Mouse (Mus musculus): Measurements from ENCODE around the gene Kirrel3.

Gene Kirrel3

DNA sequence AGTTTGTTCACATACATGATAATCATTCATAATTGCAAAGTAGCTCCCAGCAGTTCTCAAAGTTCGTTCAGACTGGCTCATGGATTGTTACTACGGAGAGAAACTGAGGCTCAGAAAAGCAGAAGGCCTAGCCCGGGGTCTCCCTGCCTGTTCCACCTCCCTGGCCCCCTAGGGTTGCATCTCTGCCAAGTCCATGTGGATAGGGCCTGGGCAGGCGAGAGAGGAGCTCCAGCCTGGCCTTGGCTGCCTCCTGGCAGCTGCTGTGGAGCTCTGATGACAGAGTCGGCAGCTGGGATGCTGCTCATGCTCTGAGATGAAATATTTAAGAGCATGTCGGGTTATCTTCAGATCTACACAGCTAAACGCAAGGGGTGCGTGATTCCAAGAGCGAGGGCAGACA lies 459.6 kb downstream of the Kirrel3 start:
- DNase-seq (ENCODE audit: low spot score in 2 of 2), result no peak

DNA sequence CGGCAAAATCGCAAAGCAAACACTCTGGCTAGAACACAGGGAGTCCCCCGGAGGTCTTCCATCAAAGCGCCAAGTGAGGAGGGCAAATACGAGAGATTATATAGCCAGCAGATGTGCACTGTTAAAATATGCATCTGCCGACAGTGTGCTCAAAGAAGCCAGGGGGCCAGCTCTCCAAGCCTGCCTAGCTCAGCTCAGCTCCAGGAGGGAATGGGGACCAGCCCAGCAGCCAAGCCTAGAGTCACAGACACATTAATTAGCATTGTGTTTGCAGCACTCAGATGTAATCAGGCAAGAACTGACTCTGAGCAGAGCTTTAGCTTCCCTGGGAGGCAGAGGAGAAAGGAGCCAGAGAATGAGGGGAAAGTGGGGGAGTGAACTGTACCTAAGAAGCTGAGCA lies 461.6 kb downstream of the Kirrel3 start:
- DNase-seq (ENCODE audit: low spot score in 2 of 2), result no peak

GRCm38 (mm10) chr9:34947717-34948116 lies 462.0 kb downstream of the Kirrel3 start:
- no peak for DNase-seq (ENCODE audit: low spot score in 2 of 2)

- no peak for DNase-seq (ENCODE audit: low spot score in 2 of 2)
These were observed 467.7 kb downstream of the Kirrel3 start for GRCm38 (mm10) chr9:34953420-34953819.

GRCm38 (mm10) chr9:34954212-34954611 lies 468.5 kb downstream of the Kirrel3 start:
- peak; percentile 26 to 41 for DNase-seq (ENCODE audit: low spot score in 2 of 2)

- DNase-seq (ENCODE audit: low spot score in 2 of 2), result no peak
These were observed 470.8 kb downstream of the Kirrel3 start for GRCm38 (mm10) chr9:34956512-34956911.

DNA sequence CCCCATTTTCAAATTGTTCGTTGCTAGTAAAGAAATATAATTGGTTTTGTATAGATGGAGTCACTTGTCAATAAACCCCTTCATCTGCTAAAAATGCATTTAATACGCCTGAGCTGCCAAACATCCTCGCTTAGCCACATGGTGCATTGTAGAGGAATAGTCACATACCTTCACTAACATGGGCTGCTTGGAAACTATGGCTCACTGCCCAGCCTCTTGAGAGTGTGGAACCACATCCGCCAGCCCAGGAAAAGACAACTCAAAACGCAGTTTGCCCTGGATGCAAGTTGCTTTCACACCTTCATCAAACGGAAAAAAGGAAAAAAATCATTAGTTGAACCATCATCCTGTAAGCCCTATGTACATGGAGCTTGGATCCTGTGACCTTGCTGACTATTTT lies 472.0 kb downstream of the Kirrel3 start:
- peak; percentile 36 to 49 for DNase-seq (ENCODE audit: low spot score in 2 of 2)

DNA sequence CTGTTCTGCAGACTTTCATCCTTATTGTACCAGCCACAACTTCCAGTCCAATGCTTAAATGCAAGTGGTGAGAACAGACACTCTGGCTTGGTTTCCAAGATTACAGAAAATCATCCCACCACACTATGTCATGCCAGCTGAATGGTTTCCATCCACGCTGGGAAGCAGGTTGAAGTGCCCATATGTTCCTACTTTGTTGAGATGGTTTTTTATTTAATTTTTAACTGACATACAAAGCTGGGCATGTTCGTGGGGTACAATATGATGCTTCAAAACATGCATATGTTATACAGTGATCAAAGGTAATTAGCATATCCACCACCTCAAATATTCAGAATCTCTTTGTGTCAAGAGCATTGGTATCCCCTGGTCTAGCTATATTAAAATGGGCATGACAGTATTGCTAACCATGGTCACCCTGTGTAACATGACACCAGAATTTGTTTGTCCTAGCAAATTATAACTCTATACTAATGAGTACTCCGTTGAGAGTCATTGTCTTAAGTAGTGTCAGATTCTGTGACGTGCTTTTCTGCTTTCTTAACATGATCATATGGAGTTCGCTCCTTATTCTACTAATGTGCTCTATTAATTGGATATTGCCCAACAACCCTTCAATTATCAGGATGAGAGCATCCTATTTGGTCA lies 472.6 kb downstream of the Kirrel3 start:
- peak; percentile 25 to 39 for DNase-seq (ENCODE audit: low spot score in 2 of 2)

GRCm38 (mm10) chr9:34960736-34961135 lies 475.0 kb downstream of the Kirrel3 start:
- no peak for DNase-seq (ENCODE audit: low spot score in 2 of 2)

GRCm38 (mm10) chr9:34961171-34961570 lies 475.5 kb downstream of the Kirrel3 start:
- no peak for DNase-seq (ENCODE audit: low spot score in 2 of 2)

DNA sequence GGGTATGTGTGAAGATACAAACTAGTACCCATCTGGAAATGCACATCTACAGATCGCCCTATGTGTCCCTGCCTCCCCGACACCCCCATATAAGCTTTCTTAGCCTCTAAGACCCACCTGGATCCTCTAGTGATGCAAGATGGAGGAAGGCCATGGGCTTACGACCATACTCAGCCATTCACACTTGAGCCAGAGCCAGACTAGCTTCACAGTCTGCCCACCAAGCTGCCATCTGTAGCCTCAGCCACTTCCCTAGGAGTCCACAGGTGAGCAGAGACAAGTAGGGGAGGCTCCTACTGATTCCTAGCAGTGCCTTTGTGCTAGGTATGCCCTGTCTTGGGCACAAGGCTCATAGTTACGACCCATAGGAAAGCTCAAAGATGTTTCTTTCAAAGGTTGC lies 476.6 kb downstream of the Kirrel3 start:
- DNase-seq (ENCODE audit: low spot score in 2 of 2), result no peak

DNA sequence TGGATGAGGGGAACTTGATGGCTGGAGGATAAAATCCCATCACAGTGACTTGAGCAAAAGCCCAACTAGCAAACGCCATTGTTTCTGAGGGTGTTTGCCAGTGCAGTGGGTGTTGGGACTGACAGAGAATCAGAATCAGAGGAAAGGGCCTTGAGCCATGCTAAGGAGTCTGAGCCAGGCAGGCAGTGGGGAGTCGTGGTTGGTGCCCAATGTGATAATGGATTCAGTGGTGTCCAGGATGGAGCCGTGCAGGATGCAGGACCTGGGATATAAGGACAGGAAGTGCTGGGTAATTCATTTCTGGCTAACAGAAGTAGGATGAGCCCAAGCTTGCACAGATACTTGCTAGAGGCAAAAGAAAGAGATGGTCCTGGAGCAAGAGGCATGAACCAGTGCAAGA lies 477.9 kb downstream of the Kirrel3 start:
- DNase-seq (ENCODE audit: low spot score in 2 of 2), result no peak

DNA sequence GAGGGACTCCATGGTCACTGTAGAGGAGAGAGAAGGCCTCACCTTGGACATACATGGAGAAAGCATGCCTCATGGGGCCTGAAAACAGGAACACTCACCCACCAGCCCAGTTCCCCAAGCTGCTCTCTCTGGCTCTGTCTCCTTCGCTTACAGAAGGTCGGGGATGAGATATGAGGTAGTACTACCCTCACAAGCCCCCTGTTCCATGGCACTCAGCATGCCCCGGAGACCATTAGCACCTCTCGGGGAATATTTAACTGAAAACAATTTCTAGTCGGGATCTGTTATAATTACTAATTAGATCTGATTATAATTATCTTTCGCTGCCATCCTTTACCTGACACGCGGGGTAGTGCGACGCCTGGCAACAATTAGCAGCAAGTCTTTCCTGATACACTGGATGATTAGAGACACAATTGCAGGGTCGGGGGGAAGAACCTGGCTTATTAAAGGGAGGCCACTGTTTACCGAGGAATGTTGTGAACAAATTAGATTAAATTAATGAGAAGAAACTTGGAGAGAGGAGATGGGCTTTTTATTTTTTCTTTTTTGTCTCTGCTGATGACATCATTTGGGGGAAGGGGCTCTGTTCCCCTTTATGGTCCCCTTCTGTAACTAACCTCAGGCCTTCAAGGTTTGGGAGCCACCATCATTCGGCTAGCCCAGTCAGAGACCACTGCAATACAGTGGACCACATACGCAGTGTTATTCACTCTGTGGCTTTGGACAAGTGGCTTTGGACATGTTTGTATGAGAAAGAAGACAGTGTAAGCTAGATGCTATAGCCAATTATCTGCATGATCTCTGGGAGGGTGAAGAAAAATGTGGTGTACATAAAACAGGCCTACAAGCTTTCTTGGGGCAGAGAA lies 478.7 kb downstream of the Kirrel3 start:
- no peak for DNase-seq (ENCODE audit: low spot score in 2 of 2)

GRCm38 (mm10) chr9:34965041-34965415 lies 479.3 kb downstream of the Kirrel3 start:
- no peak for DNase-seq (ENCODE audit: low spot score in 2 of 2)

DNA sequence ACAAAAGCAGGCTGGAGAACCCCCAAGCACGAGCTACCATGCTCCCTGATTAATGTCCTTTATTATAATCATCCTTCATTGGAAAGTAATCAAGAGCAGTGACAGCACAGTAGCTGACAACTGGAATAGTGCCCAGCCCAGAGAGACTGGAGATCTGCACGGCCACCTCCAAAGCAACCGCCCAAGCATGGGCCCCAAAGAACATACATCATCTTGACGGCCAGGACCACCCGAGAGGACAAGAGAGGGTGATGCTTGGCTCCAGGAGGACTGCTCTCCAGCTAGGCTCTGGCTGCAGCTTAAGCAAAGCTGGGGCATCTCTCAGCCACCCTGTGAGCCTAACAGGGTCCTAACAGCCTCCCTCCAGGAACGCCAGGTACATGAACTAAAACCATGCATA lies 482.1 kb downstream of the Kirrel3 start:
- DNase-seq (ENCODE audit: low spot score in 2 of 2), result no peak

DNA sequence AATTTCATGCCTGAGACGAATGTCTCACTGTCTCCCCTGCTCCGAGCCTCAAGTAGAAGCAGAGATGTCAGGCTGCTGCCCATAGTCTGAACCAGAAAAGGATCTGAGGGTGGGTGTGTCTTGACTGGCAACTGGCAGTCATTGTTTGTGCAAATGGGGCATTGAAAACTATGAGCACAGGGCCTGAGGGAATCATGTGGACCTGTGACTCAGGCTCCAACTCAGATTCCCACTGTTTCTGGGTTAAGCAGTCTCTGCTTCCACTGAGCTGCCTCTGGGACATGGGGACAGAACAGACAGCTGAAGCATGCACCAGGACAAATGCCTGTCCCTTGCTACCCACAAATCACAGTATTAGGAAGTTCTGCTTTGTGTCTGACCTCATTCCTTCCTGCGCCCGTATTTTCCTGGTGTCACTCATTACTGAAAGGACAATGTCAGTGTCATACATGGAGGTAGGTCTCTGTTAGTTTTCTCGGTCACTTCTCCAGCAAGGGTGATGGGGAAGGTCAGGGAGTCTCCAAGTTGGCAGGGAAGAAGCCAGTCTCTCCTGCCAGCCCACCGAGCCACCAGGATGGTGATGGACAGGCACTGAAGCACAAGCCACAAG lies 484.3 kb downstream of the Kirrel3 start:
- DNase-seq (ENCODE audit: low spot score in 2 of 2), result no peak

GRCm38 (mm10) chr9:34974326-34974725 lies 488.6 kb downstream of the Kirrel3 start:
- DNase-seq (ENCODE audit: low spot score in 2 of 2), result no peak

GRCm38 (mm10) chr9:34975245-34975644 lies 489.6 kb downstream of the Kirrel3 start:
- DNase-seq (ENCODE audit: low spot score in 2 of 2), result no peak

GRCm38 (mm10) chr9:34976596-34977462 lies 491.1 kb downstream of the Kirrel3 start:
- DNase-seq (ENCODE audit: low spot score in 2 of 2), result no peak

DNA sequence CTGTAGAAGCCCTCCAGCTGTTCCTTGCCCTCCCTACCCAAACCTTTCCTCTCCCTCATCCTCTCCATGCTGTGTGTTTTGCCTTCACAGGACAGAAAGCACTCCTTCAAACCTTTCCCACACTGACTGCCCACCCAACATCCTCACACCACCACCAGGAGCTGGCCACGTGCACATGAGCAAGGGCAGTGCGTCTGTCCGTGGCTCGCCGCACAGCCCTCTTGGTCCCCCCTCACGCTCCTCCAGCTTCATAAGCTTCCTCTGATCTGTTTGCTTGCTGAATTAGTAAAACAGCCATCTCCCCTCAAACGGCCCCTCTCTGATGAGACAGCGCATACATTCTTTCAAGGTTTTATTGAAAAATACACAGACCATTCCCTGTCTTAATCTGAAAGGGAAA lies 492.0 kb downstream of the Kirrel3 start:
- DNase-seq (ENCODE audit: low spot score in 2 of 2), result no peak

GRCm38 (mm10) chr9:34978229-34978628 lies 492.5 kb downstream of the Kirrel3 start:
- DNase-seq (ENCODE audit: low spot score in 2 of 2), result no peak
